Mouse (Mus musculus) G1E (cell line): ENCODE data around the gene Ccdc43.

Source experiments
- CTCF ChIP-seq: IDR thresholded peaks from 2 replicates; pipeline ENCODE4 v1.5.1; 2012; ENCODE audit warnings: low read depth, low read length, inconsistent platforms, mixed read lengths
- TAL1 ChIP-seq: conservative IDR thresholded peaks from 2 replicates; pipeline ENCODE4 v1.6.1; 2012; ENCODE audit warnings: low read depth, low read length, inconsistent platforms, mixed read lengths

- no peak for TF ChIP-seq CTCF
- no peak for TF ChIP-seq TAL1
Observed at GRCm38 (mm10) chr11:102741129-102741950, 43.8 kb upstream of the Ccdc43 start.
